Comparison of ENCODE assay signal across 8 mouse cellular contexts in genomic region chr4:152010707-152011134, GRCm38 (mm10). TPM values are rescaled to one million over a fixed set of nuclear protein-coding genes. Genes with fewer than 3 reads are reported as not detected.
A peak's percentile ranks its signal among the peaks of the same experiment; 100 is the strongest.
DNase-seq lines count a peak whose midpoint lies in the region; ATAC-seq and TF ChIP-seq lines count a peak whose summit lies in the region.

No protein-coding gene starts in this region.

- peak overlapping the region; percentile 96 for H3K27ac ChIP-seq in heart, embryonic 11.5 days (ENCODE audit: low read depth, low read length)
- H3K27ac ChIP-seq in limb, embryonic 10.5 days: 0 out of 2 replicates have a peak overlapping the region, but pooled peaks have one; percentile 89

- H3K36me3 ChIP-seq in heart, embryonic 11.5 days (ENCODE audit: control insufficient read depth, insufficient read depth, low read length): peaks cover 19% of the 10 kb centered on the region
- peaks cover 41% of the 10 kb centered on the region for H3K36me3 ChIP-seq in limb, embryonic 10.5 days
- H3K36me3 ChIP-seq in myocyte (ENCODE audit: control insufficient read depth, insufficient read depth): peaks cover 4% of the 10 kb centered on the region

- no peaks in the 10 kb centered on the region for H3K27me3 ChIP-seq in heart, embryonic 11.5 days (ENCODE audit: control insufficient read depth, insufficient read depth, low read length)
- peaks cover 20% of the 10 kb centered on the region for H3K27me3 ChIP-seq in limb, embryonic 10.5 days (ENCODE audit: low read depth, poor library complexity, severe bottlenecking)
- no peaks in the 10 kb centered on the region for H3K27me3 ChIP-seq in myocyte (ENCODE audit: control insufficient read depth, insufficient read depth, insufficient read length)

- H3K4me1 ChIP-seq in lung, adult 2 months (ENCODE audit: control insufficient read depth, insufficient read depth, low read length): peaks cover 18% of the 10 kb centered on the region
- H3K4me1 ChIP-seq in heart, embryonic 11.5 days (ENCODE audit: control insufficient read depth, insufficient read depth, low read length): peaks cover 49% of the 10 kb centered on the region
- peaks cover 52% of the 10 kb centered on the region for H3K4me1 ChIP-seq in limb, embryonic 10.5 days

- H3K9ac ChIP-seq in heart, embryonic 11.5 days (ENCODE audit: low read depth, low read length): peak overlapping the region; percentile 94

- no peak; the same call in 1 of the 2 replicates for ATAC-seq in heart, embryonic 11.5 days (replicated peaks; ENCODE audit: insufficient number of reproducible peaks, low FRiP score, low TSS enrichment)
- no peak for ATAC-seq in inflammation-experienced regulatory T-cells, adult 6 months

- H3K9me3 ChIP-seq in heart, embryonic 11.5 days (replicated peaks; ENCODE audit: control insufficient read depth, low read length): no peaks in the 10 kb centered on the region
- H3K9me3 ChIP-seq in limb, embryonic 10.5 days (replicated peaks): no peaks in the 10 kb centered on the region

- WGBS in lung, adult 2 months: 13% methylated on average over 13 of the region's 13 CpGs
- WGBS in heart, embryonic 11.5 days (ENCODE audit: insufficient replicate concordance): 8% methylated on average over 13 of the region's 13 CpGs
- 17% methylated on average over 13 of the region's 13 CpGs for WGBS in limb, embryonic 10.5 days

- H3K4me3 ChIP-seq in lung, adult 2 months (replicated peaks; ENCODE audit: extremely low read depth, low read depth, low read length): peak overlapping the region; percentile 68
- H3K4me3 ChIP-seq in heart, embryonic 11.5 days (ENCODE audit: low read depth, low read length): peak overlapping the region; percentile 91
- H3K4me3 ChIP-seq in limb, embryonic 10.5 days: peak overlapping the region; percentile 93
- peak overlapping the region; percentile 55 for H3K4me3 ChIP-seq in myocyte

- peak overlapping the region; percentile 99 for H3K4me2 ChIP-seq in heart, embryonic 11.5 days
- H3K4me2 ChIP-seq in myocyte (ENCODE audit: low read depth): peak overlapping the region; percentile 98

- H3K79me2 ChIP-seq in myocyte (ENCODE audit: control insufficient read depth, insufficient read depth): peaks cover 44% of the 10 kb centered on the region

- no peak for TF ChIP-seq POLR2A in lung, adult 2 months (IDR thresholded peaks at IDR 0.05; ENCODE audit: borderline replicate concordance, extremely low read depth, low read depth, low read length)
- peak; percentile 47 for TF ChIP-seq POLR2A in myocyte (IDR thresholded peaks at IDR 0.05; ENCODE audit: insufficient read length, low read depth)

- peak overlapping the region; percentile 69 for H3ac ChIP-seq in myocyte (ENCODE audit: control insufficient read depth, insufficient read length)

- TF ChIP-seq CTCF in lung, adult 2 months (IDR thresholded peaks at IDR 0.05; ENCODE audit: insufficient read depth, low read length): no peak

- no peak for DNase-seq in lung, adult 2 months
- no peak for DNase-seq in lung, postnatal 25 days (ENCODE audit: low spot score)
- peak; percentile 52 for DNase-seq in c-Kit-negative CD71-positive TER-119-positive erythroid progenitor cells, embryonic 14.5 days (ENCODE audit: low read depth, low spot score)
- no peak for DNase-seq in limb, embryonic 10.5 days (ENCODE audit: low spot score)
- no peak for DNase-seq in right cerebral cortex, postnatal 36 days (ENCODE audit: low spot score in 2 of 2)

TF ChIP-seq in myocyte, 11 proteins besides CTCF, POLR2A, EP300 and RAD21:
- no peak for TF ChIP-seq REST (IDR thresholded peaks at IDR 0.05; ENCODE audit: insufficient read depth, insufficient read length)
- TF ChIP-seq POLR2AphosphoS2 (IDR thresholded peaks at IDR 0.05; ENCODE audit: insufficient read length, low read depth): peak; percentile 57
- TF ChIP-seq TCF12 (IDR thresholded peaks at IDR 0.05; ENCODE audit: insufficient read depth, poor library complexity, severe bottlenecking): peak; percentile 45
- TF ChIP-seq SRF (IDR thresholded peaks at IDR 0.05; ENCODE audit: control insufficient read depth, insufficient read length, low read depth): no peak
- TF ChIP-seq TCF3 (IDR thresholded peaks at IDR 0.05; ENCODE audit: insufficient read length, low read depth): peak; percentile 36
- peak; percentile 52 to 91 (median 88) for TF ChIP-seq MYOG (IDR thresholded peaks at IDR 0.05; ENCODE audit: control insufficient read depth in 1 of 3, insufficient read depth in 1 of 3, insufficient read length in 2 of 3, low read depth in 2 of 3)
- TF ChIP-seq USF1 (IDR thresholded peaks at IDR 0.05; ENCODE audit: low read depth): no peak
- no peak for TF ChIP-seq MAX (IDR thresholded peaks at IDR 0.05; ENCODE audit: low read depth)
- no peak for TF ChIP-seq E2F4 (IDR thresholded peaks at IDR 0.05; ENCODE audit: insufficient read depth)
- TF ChIP-seq MYOD1 (IDR thresholded peaks at IDR 0.05; ENCODE audit: control insufficient read depth in 1 of 3, insufficient read length in 2 of 3, low read depth in 2 of 3): peak; percentile 32 to 83 (median 77)
- no peak for TF ChIP-seq CEBPB (IDR thresholded peaks at IDR 0.05; ENCODE audit: insufficient read depth, poor library complexity, severe bottlenecking)

RNA-seq across cellular contexts. Expression of gene Klhl21, which starts 2.1 kb away (rescaled TPM):
- polyA plus RNA-seq in lung, adult 2 months (2012; rRNA removed): 43.6 and 48.6 TPM in 2 replicates
- 11.4 and 17.8 TPM in 2 replicates for polyA plus RNA-seq in heart, embryonic 11.5 days (2014; fragmentation: Nextera tagmentation; extraction: Ambion mirVana)
- polyA plus RNA-seq in limb, embryonic 10.5 days (2016; fragmentation: Nextera tagmentation; extraction: Ambion mirVana): 9.7 and 10.6 TPM in 2 replicates
- polyA plus RNA-seq in myocyte (2012; fragmentation: generic; extraction: Trizol): 25.8 TPM
- polyA plus RNA-seq in inflammation-experienced regulatory T-cells, adult 6 months (2017; shearing (Covaris generic)): 1 to 10 TPM; 3.0 to 4.2 (median 3.6) TPM

RNA-seq across cellular contexts. Expression of gene Phf13, which starts 14.7 kb away (rescaled TPM):
- 8.9 TPM in 2 replicates for polyA plus RNA-seq in lung, adult 2 months (2012; rRNA removed)
- 14.3 and 21.7 TPM in 2 replicates for polyA plus RNA-seq in heart, embryonic 11.5 days (2014; fragmentation: Nextera tagmentation; extraction: Ambion mirVana)
- 26.9 and 33.4 TPM in 2 replicates for polyA plus RNA-seq in limb, embryonic 10.5 days (2016; fragmentation: Nextera tagmentation; extraction: Ambion mirVana)
- polyA plus RNA-seq in myocyte (2012; fragmentation: generic; extraction: Trizol): 13.5 TPM
- 1 to 10 TPM; 3.2 to 4.6 (median 4.2) TPM for polyA plus RNA-seq in inflammation-experienced regulatory T-cells, adult 6 months (2017; shearing (Covaris generic))

RNA-seq across cellular contexts. Expression of gene Zbtb48, which starts 16.8 kb away (rescaled TPM):
- polyA plus RNA-seq in lung, adult 2 months (2012; rRNA removed): 15.9 and 21.6 TPM in 2 replicates
- polyA plus RNA-seq in heart, embryonic 11.5 days (2014; fragmentation: Nextera tagmentation; extraction: Ambion mirVana): 11.8 and 12.2 TPM in 2 replicates
- polyA plus RNA-seq in limb, embryonic 10.5 days (2016; fragmentation: Nextera tagmentation; extraction: Ambion mirVana): 24.5 and 26.5 TPM in 2 replicates
- 7.2 TPM for polyA plus RNA-seq in myocyte (2012; fragmentation: generic; extraction: Trizol)
- 10 to 100 TPM; 16.2 to 26.3 (median 18.9) TPM for polyA plus RNA-seq in inflammation-experienced regulatory T-cells, adult 6 months (2017; shearing (Covaris generic))

RNA-seq across cellular contexts. Expression of gene Thap3, which starts 21.9 kb away (rescaled TPM):
- polyA plus RNA-seq in lung, adult 2 months (2012; rRNA removed): 64.2 and 72.5 TPM in 2 replicates
- polyA plus RNA-seq in heart, embryonic 11.5 days (2014; fragmentation: Nextera tagmentation; extraction: Ambion mirVana): 18.9 and 19.7 TPM in 2 replicates
- polyA plus RNA-seq in limb, embryonic 10.5 days (2016; fragmentation: Nextera tagmentation; extraction: Ambion mirVana): 36.0 and 43.1 TPM in 2 replicates
- 46.4 TPM for polyA plus RNA-seq in myocyte (2012; fragmentation: generic; extraction: Trizol)
- 100 to 1,000 TPM; 107 to 167 (median 117) TPM for polyA plus RNA-seq in inflammation-experienced regulatory T-cells, adult 6 months (2017; shearing (Covaris generic))

RNA-seq across cellular contexts. Expression of gene Tas1r1, which starts 27.6 kb away (rescaled TPM):
- polyA plus RNA-seq in lung, adult 2 months (2012; rRNA removed): 0.08 TPM in 1 of 2 replicates, not detected in the other
- 0.14 and 0.16 TPM in 2 replicates for polyA plus RNA-seq in heart, embryonic 11.5 days (2014; fragmentation: Nextera tagmentation; extraction: Ambion mirVana)
- 0.35 and 0.65 TPM in 2 replicates for polyA plus RNA-seq in limb, embryonic 10.5 days (2016; fragmentation: Nextera tagmentation; extraction: Ambion mirVana)
- polyA plus RNA-seq in myocyte (2012; fragmentation: generic; extraction: Trizol): 14.7 TPM
- polyA plus RNA-seq in inflammation-experienced regulatory T-cells, adult 6 months (2017; shearing (Covaris generic)): not detected
